In the genomic region with DNA sequence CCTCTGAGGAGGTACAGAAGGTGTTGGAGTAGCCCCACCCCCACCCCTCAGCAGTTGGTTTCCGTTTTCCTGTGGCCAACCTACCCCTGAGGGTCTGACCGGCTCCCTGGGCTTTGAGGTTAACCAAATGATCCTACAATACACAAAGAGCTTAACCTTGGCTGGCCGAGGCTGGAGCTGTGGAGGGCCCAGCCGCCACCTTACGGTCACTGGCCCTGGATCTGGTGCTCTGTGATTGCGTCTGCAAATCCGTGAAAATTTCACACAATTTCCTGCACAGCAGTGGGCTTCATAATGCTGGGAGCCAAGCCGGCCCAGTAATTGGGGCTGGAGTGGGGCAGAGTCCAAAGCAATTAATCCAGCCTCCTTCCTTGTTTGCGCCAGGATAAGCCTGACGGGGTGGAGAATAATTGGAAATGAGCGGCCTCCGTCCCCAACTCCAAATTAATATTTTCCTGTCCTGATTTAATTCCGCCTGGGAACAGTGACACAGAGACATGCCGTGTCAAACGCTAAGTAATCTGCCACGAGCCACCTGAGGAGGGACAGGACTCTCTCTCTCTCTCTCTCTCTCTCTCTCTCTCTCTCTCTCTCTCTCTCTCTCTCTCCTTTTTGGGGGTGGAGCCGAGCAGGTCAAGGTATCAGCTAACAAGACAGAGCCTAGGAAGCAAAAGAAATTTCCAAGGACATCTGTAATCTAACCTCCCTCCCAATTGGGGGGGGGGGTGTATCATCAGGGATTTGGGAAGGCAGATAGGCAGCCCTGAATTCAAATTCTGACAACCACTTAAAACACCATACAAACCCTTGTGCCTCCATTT, we compare ENCODE assay signal across 10 mouse cellular contexts.
DNase-seq lines count a peak whose midpoint lies in the region; ATAC-seq lines count a peak whose summit lies in the region.
"Had no signal": no experiment of that assay in that cellular context is flagged by ENCODE, and none has a peak within 500 bp of the region (broad histone marks: within the 10 kb centered on the region; RNA-seq: fewer than 3 reads in every experiment).

No protein-coding gene starts in this region.

- H3K4me2 ChIP-seq in hindbrain, embryonic 14.5 days (replicated peaks), result 0 out of 2 replicates have a peak overlapping the region, but pooled peaks have one; percentile 19
- peak overlapping the region; percentile 40 for H3K4me2 ChIP-seq in limb, embryonic 12.5 days
- H3K4me2 ChIP-seq: embryonic facial prominence, embryonic 13.5 days had no signal

- no peaks in the 10 kb centered on the region for H3K27me3 ChIP-seq in hindbrain, embryonic 14.5 days (ENCODE audit: control insufficient read depth, insufficient read depth, low read length)
- H3K27me3 ChIP-seq in limb, embryonic 12.5 days, result peaks cover 14% of the 10 kb centered on the region

- H3K4me3 ChIP-seq in hindbrain, embryonic 14.5 days (replicated peaks; ENCODE audit: low read length), result no peak overlapping the region
- no peak overlapping the region for H3K4me3 ChIP-seq in limb, embryonic 12.5 days (replicated peaks)
- H3K4me3 ChIP-seq: embryonic facial prominence, embryonic 13.5 days had no signal

- H3K36me3 ChIP-seq in hindbrain, embryonic 14.5 days (replicated peaks; ENCODE audit: control insufficient read depth, insufficient read depth), result no peaks in the 10 kb centered on the region
- no peaks in the 10 kb centered on the region for H3K36me3 ChIP-seq in limb, embryonic 12.5 days
- H3K36me3 ChIP-seq: embryonic facial prominence, embryonic 13.5 days had no signal

- DNase-seq in ES-CJ7 (ENCODE audit: low read depth, low spot score), result peak; percentile 68
- DNase-seq in cerebellum, adult 11 months, result peak; percentile 31
- DNase-seq in hindbrain, embryonic 14.5 days (ENCODE audit: low spot score), result no peak
- no peak for DNase-seq in thymus, postnatal 14 days
- DNase-seq in urinary bladder, postnatal 36 days (ENCODE audit: low spot score in 2 of 2), result no peak
- DNase-seq in thymus, postnatal 36 days, result no peak
- DNase-seq in right cerebral cortex, adult 2 months (ENCODE audit: low spot score in 2 of 2), result no peak
- DNase-seq: right cerebral cortex, postnatal 14 days had no signal

- WGBS in hindbrain, embryonic 14.5 days, result 11% methylated on average over 17 of the region's 17 CpGs
- WGBS in limb, embryonic 12.5 days, result 6% methylated on average over 17 of the region's 17 CpGs

- no peaks in the 10 kb centered on the region for H3K9me3 ChIP-seq in hindbrain, embryonic 14.5 days (ENCODE audit: control insufficient read depth, low read length)
- no peaks in the 10 kb centered on the region for H3K9me3 ChIP-seq in limb, embryonic 12.5 days
- H3K9me3 ChIP-seq: embryonic facial prominence, embryonic 13.5 days had no signal

- H3K4me1 ChIP-seq in hindbrain, embryonic 14.5 days (replicated peaks; ENCODE audit: control insufficient read depth, insufficient read depth, low read length), result peaks cover 11% of the 10 kb centered on the region
- H3K4me1 ChIP-seq in limb, embryonic 12.5 days (replicated peaks), result peaks cover 15% of the 10 kb centered on the region

- H3K27ac ChIP-seq in hindbrain, embryonic 14.5 days, result peak overlapping the region; percentile 64
- H3K27ac ChIP-seq in limb, embryonic 12.5 days, result peak overlapping the region; percentile 23; the same call in 1 of the 2 replicates
- H3K27ac ChIP-seq: embryonic facial prominence, embryonic 13.5 days had no signal

- no peak for ATAC-seq in hindbrain, embryonic 14.5 days (ENCODE audit: low FRiP score)
- ATAC-seq in limb, embryonic 12.5 days (ENCODE audit: insufficient number of reproducible peaks, insufficient read depth, low FRiP score, low TSS enrichment, low read depth), result no peak

- H3K9ac ChIP-seq in hindbrain, embryonic 14.5 days, result 0 out of 2 replicates have a peak overlapping the region, but pooled peaks have one; percentile 17
- no peak overlapping the region for H3K9ac ChIP-seq in limb, embryonic 12.5 days (replicated peaks)
- H3K9ac ChIP-seq: embryonic facial prominence, embryonic 13.5 days had no signal

Comparison
In these comparisons a context has a peak if more than half of its experiments do, and no peak if none do; other contexts are left out.
1. DNase-seq: peak in ES-CJ7 (single experiment) and cerebellum, adult 11 months (single experiment); none in hindbrain, embryonic 14.5 days (single experiment), thymus, postnatal 14 days (single experiment), urinary bladder, postnatal 36 days (0 of 2), thymus, postnatal 36 days (0 of 2) and right cerebral cortex, adult 2 months (0 of 2).